Mouse (Mus musculus): Measurements from ENCODE around the gene Ldlrad3. TPM values are rescaled to one million over a fixed set of nuclear protein-coding genes. Genes with fewer than 3 reads are reported as not detected.
A peak's percentile ranks its signal among the peaks of the same experiment; 100 is the strongest.

The Ldlrad3 gene
- polyA plus RNA-seq, 1 experiment = 1.3 TPM

DNA sequence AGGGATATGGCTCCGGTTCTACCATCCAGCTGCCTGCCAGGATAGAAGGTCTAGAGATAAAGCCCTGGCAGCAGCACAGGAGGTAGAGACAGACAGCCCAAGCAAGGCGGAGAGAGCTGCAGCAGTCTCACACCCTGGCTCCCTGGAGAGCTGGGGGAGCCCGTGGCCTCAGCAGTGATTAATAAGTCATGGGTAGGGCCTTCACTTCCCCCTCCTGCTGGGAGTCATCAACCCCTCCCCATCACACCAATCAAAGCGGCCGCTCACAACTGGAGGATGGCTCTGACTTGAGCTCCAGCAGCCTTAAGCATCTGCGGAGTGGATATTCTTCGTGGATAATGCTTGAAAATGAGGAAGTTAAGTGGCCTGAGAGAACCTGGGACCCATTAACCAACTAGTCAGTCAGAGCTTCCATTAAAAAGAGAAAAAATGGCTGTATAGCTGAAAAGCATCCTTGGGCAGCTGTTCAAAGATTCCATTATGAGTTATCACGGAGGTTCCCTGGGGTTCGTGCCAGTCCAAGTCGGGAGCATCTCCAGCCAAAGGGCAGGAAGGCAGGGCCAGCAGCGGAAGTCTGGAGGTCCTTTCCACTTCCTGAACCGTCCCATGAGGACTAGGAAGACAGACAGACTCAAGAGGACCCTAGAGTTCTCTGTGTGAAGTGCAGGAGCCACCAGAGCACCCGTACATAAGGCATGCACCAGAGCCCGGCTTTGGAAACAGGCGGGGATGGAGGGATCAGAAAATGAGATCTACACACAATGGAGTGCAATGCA lies 19.4 kb downstream of the Ldlrad3 start:
- 0 out of 2 replicates have a peak overlapping the region, but pooled peaks have one; percentile 3 for H3K4me3 ChIP-seq (ENCODE audit: low read depth, low read length)
- 49% methylated on average over 15 of the region's 15 CpGs for WGBS
- H3K27me3 ChIP-seq (ENCODE audit: control insufficient read depth, insufficient read depth, low read length) = no peaks in the 10 kb centered on the region
- H3K27ac ChIP-seq (ENCODE audit: insufficient read depth, low read depth, low read length) = no peak overlapping the region
- H3K36me3 ChIP-seq (ENCODE audit: control insufficient read depth, insufficient read depth, low read length) = no peaks in the 10 kb centered on the region
- TF ChIP-seq CTCF (IDR thresholded peaks at IDR 0.05; ENCODE audit: extremely low read depth, insufficient read length, insufficient replicate concordance, low read depth, low read length) = no peak
- no peaks in the 10 kb centered on the region for H3K4me1 ChIP-seq (ENCODE audit: control insufficient read depth, insufficient read depth, insufficient read length, low read length)

DNA sequence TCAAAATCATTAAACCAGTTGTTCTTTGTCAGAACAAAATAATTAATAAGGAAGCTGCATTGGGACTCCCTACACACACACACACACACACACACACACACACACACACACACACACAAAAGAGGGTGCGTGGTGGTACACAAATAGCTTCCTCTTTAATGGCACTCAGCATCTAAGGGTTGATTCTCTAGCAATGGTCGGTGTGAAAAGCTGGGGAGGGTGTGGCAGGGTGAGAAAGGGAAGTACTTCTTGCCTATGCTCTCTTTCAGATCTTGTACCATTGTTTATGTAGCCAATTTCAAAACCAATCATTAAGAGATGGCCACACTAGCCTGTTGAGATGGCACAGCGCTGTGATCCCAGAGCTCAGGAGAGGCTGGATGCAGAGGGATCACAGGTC lies 23.1 kb downstream of the Ldlrad3 start:
- WGBS = 47% methylated on average over 3 of the region's 3 CpGs
- Histone ChIP-seq H3K4me3 (ENCODE audit: low read depth, low read length) (no peak overlapping the region), H3K36me3 (ENCODE audit: control insufficient read depth, insufficient read depth, low read length) (no peaks in the 10 kb centered on the region), H3K27me3 (ENCODE audit: control insufficient read depth, insufficient read depth, low read length) (no peaks in the 10 kb centered on the region), H3K4me1 (ENCODE audit: control insufficient read depth, insufficient read depth, insufficient read length, low read length) (no peaks in the 10 kb centered on the region), H3K27ac (ENCODE audit: insufficient read depth, low read depth, low read length) (no peak overlapping the region)
- TF ChIP-seq CTCF (IDR thresholded peaks at IDR 0.05; ENCODE audit: extremely low read depth, insufficient read length, insufficient replicate concordance, low read depth, low read length) (no peak), POLR2A (IDR thresholded peaks at IDR 0.05; ENCODE audit: low read depth, low read length) (no peak)

DNA sequence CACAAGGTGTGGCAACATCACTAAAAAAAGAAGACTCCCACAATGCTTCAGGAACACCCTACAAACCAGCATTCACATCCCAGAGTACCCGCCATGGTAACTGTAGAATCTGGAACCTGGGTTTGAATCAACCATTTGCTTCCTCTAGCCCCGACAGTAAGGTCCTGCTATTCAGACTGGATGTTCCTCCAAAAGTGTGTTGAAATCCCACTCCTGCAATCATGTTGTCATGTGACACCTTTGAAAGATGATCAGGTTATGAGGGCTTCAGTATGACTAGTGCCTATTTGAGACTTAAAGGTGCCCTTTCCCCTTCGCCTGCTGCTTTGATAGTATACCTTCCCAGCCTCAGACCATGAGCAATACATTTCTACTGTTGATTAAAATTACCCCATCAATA lies 28.6 kb downstream of the Ldlrad3 start:
- no peaks in the 10 kb centered on the region for H3K27me3 ChIP-seq (ENCODE audit: control insufficient read depth, insufficient read depth, low read length)
- no peaks in the 10 kb centered on the region for H3K36me3 ChIP-seq (ENCODE audit: control insufficient read depth, insufficient read depth, low read length)
- no peak overlapping the region for H3K27ac ChIP-seq (ENCODE audit: insufficient read depth, low read depth, low read length)
- no peak overlapping the region for H3K4me3 ChIP-seq (ENCODE audit: low read depth, low read length)
- no peak for TF ChIP-seq CTCF (IDR thresholded peaks at IDR 0.05; ENCODE audit: extremely low read depth, insufficient read length, insufficient replicate concordance, low read depth, low read length)
- no peak for TF ChIP-seq POLR2A (IDR thresholded peaks at IDR 0.05; ENCODE audit: low read depth, low read length)
- WGBS = 87% methylated on average over 3 of the region's 3 CpGs
- no peaks in the 10 kb centered on the region for H3K4me1 ChIP-seq (ENCODE audit: control insufficient read depth, insufficient read depth, insufficient read length, low read length)

DNA sequence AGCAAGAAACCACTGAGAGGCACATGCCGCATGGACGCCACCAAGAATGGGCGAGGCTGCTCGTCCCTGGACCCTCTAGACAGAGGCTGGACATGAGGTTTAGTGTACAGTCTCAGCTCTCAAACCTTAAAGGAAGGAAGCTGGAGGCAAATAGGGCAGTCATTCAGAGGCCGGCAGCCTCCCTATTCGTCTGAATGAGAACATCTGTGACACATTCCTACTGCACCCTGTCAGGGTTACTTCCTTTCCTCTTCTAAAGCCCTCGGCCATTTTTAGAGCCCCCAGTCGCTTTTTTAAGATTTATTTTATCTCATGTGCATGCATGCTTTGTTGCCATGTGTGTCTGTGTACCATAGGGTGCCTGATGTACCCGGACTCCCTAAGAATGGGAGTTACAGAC lies 29.2 kb downstream of the Ldlrad3 start:
- WGBS = 78% methylated on average over 9 of the region's 9 CpGs
- no peak overlapping the region for H3K27ac ChIP-seq (ENCODE audit: insufficient read depth, low read depth, low read length)
- TF ChIP-seq CTCF (IDR thresholded peaks at IDR 0.05; ENCODE audit: extremely low read depth, insufficient read length, insufficient replicate concordance, low read depth, low read length) = no peak
- no peak for TF ChIP-seq POLR2A (IDR thresholded peaks at IDR 0.05; ENCODE audit: low read depth, low read length)
- H3K4me1 ChIP-seq (ENCODE audit: control insufficient read depth, insufficient read depth, insufficient read length, low read length) = no peaks in the 10 kb centered on the region
- no peaks in the 10 kb centered on the region for H3K27me3 ChIP-seq (ENCODE audit: control insufficient read depth, insufficient read depth, low read length)
- H3K36me3 ChIP-seq (ENCODE audit: control insufficient read depth, insufficient read depth, low read length) = no peaks in the 10 kb centered on the region
- no peak overlapping the region for H3K4me3 ChIP-seq (ENCODE audit: low read depth, low read length)

DNA sequence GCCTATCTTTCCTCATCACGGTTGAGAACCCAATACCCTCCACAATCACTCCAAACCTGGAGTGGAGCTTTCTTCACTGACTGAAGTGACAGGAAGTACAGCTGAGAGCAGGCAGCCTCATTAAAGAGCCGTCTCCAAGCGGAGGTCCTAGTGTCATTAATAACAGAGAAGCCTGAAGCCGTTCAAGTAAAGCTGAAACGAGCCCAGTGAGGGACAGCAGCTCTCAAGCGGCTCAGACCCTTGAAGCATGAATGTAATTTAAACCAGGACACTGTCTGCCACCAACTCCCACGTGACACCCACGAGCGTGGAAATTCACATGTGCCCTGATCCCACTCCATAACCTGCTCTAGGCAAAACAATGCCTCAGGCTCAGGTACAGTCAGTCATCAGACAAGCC lies 29.7 kb downstream of the Ldlrad3 start:
- TF ChIP-seq CTCF (IDR thresholded peaks at IDR 0.05; ENCODE audit: extremely low read depth, insufficient read length, insufficient replicate concordance, low read depth, low read length) = no peak
- no peak for TF ChIP-seq POLR2A (IDR thresholded peaks at IDR 0.05; ENCODE audit: low read depth, low read length)
- no peak overlapping the region for H3K4me3 ChIP-seq (ENCODE audit: low read depth, low read length)
- no peaks in the 10 kb centered on the region for H3K36me3 ChIP-seq (ENCODE audit: control insufficient read depth, insufficient read depth, low read length)
- WGBS = 69% methylated on average over 9 of the region's 9 CpGs
- H3K4me1 ChIP-seq (ENCODE audit: control insufficient read depth, insufficient read depth, insufficient read length, low read length) = no peaks in the 10 kb centered on the region
- no peak overlapping the region for H3K27ac ChIP-seq (ENCODE audit: insufficient read depth, low read depth, low read length)
- H3K27me3 ChIP-seq (ENCODE audit: control insufficient read depth, insufficient read depth, low read length) = no peaks in the 10 kb centered on the region

DNA sequence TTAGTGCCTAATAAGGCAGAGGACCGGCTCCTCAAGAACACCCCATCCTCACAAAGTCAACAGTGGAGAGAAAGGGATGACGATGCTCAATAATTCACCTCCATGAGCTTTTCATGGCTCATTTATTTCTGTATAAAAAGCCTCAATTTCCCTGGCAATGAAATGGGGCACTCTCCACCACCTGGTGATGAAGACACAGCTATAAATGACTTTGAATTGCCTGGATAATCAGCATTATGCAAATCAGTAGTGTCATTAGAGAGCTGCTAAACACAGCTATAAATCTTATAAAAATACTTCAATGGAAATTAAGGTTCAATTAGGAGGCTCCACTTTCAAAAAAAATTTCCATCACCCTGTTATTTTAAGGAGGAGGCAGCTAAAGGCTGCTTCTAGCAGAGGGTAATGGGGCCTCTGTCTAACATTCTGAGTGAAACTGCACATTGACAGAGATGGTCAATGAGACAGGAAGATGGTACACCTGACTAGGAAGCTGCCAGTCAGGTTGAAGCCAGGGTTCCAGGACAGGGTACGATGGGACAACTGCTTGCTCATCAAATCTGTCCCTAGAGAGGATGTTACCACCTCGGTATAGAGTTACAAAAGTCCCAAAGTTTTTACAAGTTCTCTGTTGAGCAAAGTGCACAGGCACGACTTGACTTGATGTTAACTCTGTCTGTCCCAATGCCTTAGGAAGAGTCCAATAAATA lies 30.7 kb downstream of the Ldlrad3 start:
- H3K27me3 ChIP-seq (ENCODE audit: control insufficient read depth, insufficient read depth, low read length) = no peaks in the 10 kb centered on the region
- no peak for TF ChIP-seq POLR2A (IDR thresholded peaks at IDR 0.05; ENCODE audit: low read depth, low read length)
- TF ChIP-seq CTCF (IDR thresholded peaks at IDR 0.05; ENCODE audit: extremely low read depth, insufficient read length, insufficient replicate concordance, low read depth, low read length) = no peak
- 51% methylated on average over 5 of the region's 5 CpGs for WGBS
- no peak overlapping the region for H3K27ac ChIP-seq (ENCODE audit: insufficient read depth, low read depth, low read length)
- no peak overlapping the region for H3K4me3 ChIP-seq (ENCODE audit: low read depth, low read length)
- H3K4me1 ChIP-seq (ENCODE audit: control insufficient read depth, insufficient read depth, insufficient read length, low read length) = no peaks in the 10 kb centered on the region
- no peaks in the 10 kb centered on the region for H3K36me3 ChIP-seq (ENCODE audit: control insufficient read depth, insufficient read depth, low read length)

DNA sequence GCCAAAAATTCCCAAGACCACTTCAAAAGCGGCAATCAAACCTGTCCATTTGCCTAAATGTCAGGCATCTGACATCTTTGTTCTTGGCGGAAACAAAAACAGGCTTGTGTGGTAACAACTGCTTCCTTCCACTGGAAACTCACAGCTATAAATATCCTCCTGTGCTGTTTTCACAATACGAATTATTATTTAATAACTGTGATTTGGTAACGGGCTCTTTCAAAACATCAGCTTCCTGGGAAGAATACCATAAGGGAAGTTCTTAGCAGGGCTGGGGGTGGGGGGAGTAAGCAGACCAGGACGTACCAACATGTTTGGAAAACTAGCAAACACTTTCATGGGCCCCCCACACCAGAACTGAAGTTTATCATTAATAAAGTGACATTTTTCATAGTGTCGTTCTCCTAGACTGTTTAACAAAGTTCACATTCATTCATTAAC lies 31.4 kb downstream of the Ldlrad3 start:
- no peaks in the 10 kb centered on the region for H3K4me1 ChIP-seq (ENCODE audit: control insufficient read depth, insufficient read depth, insufficient read length, low read length)
- no peaks in the 10 kb centered on the region for H3K27me3 ChIP-seq (ENCODE audit: control insufficient read depth, insufficient read depth, low read length)
- H3K4me3 ChIP-seq (ENCODE audit: low read depth, low read length) = no peak overlapping the region
- WGBS = 39% methylated on average over 6 of the region's 6 CpGs
- H3K36me3 ChIP-seq (ENCODE audit: control insufficient read depth, insufficient read depth, low read length) = no peaks in the 10 kb centered on the region
- no peak overlapping the region for H3K27ac ChIP-seq (ENCODE audit: insufficient read depth, low read depth, low read length)
- TF ChIP-seq CTCF (IDR thresholded peaks at IDR 0.05; ENCODE audit: extremely low read depth, insufficient read length, insufficient replicate concordance, low read depth, low read length) (no peak), POLR2A (IDR thresholded peaks at IDR 0.05; ENCODE audit: low read depth, low read length) (no peak)
